Mouse (Mus musculus) neutrophil, adult 5-6 weeks (primary cell): ENCODE results near the gene Bag2. TPM values are rescaled to one million over a fixed set of nuclear protein-coding genes. Genes with fewer than 3 reads are reported as not detected.

Source experiments
- ATAC-seq: fragments of 151-379, 151-347 bp; 2 replicates; pipeline ENCODE4 v1.8.0; 2017; ENCODE audit warnings: mild to moderate bottlenecking, moderate TSS enrichment; ENCODE audit not compliant: insufficient number of reproducible peaks, poor library complexity, low FRiP score, severe bottlenecking; ENCODE audit errors: extremely low read depth
- total RNA-seq: library from RNA; stranded (forward); fragments of 200-1000 nt; gene quantifications from 2 replicates; pipeline ENCODE4 v1.2.3, GENCODE M21; 2017

Gene Bag2
- total RNA-seq, result 2.1 TPM in 1 of 2 replicates, not detected in the other

- ATAC-seq, result peak; percentile 25; the same call in 1 of the 2 replicates
Observed at GRCm38 (mm10) chr1:33757491-33758041, at the start of gene Bag2. TSS of gene Bag2 (minus strand) at chr1:33757795.

- no peak for ATAC-seq
Observed at GRCm38 (mm10) chr1:33803323-33803722, 45.7 kb upstream of the Bag2 start.

GRCm38 (mm10) chr1:33799620-33800019, 42.0 kb upstream of the Bag2 start:
- no peak for ATAC-seq

- no peak for ATAC-seq
Observed at GRCm38 (mm10) chr1:33788493-33788892, 30.9 kb upstream of the Bag2 start.

GRCm38 (mm10) chr1:33788072-33788471, 30.5 kb upstream of the Bag2 start:
- ATAC-seq, result no peak

GRCm38 (mm10) chr1:33784561-33784960, 27.0 kb upstream of the Bag2 start:
- no peak for ATAC-seq

GRCm38 (mm10) chr1:33776175-33776611, 18.6 kb upstream of the Bag2 start:
- ATAC-seq, result no peak

- ATAC-seq, result no peak
Observed at GRCm38 (mm10) chr1:33772106-33772505, 14.5 kb upstream of the Bag2 start.

- no peak for ATAC-seq
Observed at GRCm38 (mm10) chr1:33771621-33772020, 14.0 kb upstream of the Bag2 start.

- ATAC-seq, result no peak
Observed at GRCm38 (mm10) chr1:33768827-33769226, 11.2 kb upstream of the Bag2 start.

- ATAC-seq, result no peak
Observed at GRCm38 (mm10) chr1:33768091-33768787, 10.6 kb upstream of the Bag2 start.

- no peak for ATAC-seq
Observed at GRCm38 (mm10) chr1:33766520-33767508, 9.2 kb upstream of the Bag2 start.

- ATAC-seq, result no peak
Observed at GRCm38 (mm10) chr1:33765468-33766080, 8.0 kb upstream of the Bag2 start.

GRCm38 (mm10) chr1:33763826-33764225, 6.2 kb upstream of the Bag2 start:
- ATAC-seq, result no peak

GRCm38 (mm10) chr1:33758488-33758887, 893 bp upstream of the Bag2 start:
- no peak for ATAC-seq

GRCm38 (mm10) chr1:33757033-33757413, 572 bp downstream of the Bag2 start:
- 0 out of 2 replicates have a peak, but pooled peaks have one; percentile 15 for ATAC-seq

GRCm38 (mm10) chr1:33756258-33757032, 1.1 kb downstream of the Bag2 start:
- ATAC-seq, result no peak

- no peak for ATAC-seq
Observed at GRCm38 (mm10) chr1:33755799-33756198, 1.8 kb downstream of the Bag2 start.
